Mouse (Mus musculus): ENCODE results near the gene BC024978.

The BC024978 gene

GRCm38 (mm10) chr7:27259271-27259721 is 63.7 kb downstream of the BC024978 start:
- DNase-seq (ENCODE audit: low spot score): no peak

- no peak for DNase-seq (ENCODE audit: low spot score)
These were observed 64.2 kb downstream of the BC024978 start for GRCm38 (mm10) chr7:27259771-27260170.
